Mouse (Mus musculus): ENCODE measurements at regions not wholly inside any gene's neighbourhood (a gene's known extent, or its start where the extent isn't known, plus 50 kb on each side); places are given as distances from the start of the nearest gene placed in this dataset.
"Not testable (repeated sequence)": the region's sequence is repeated elsewhere in the genome, so short reads cannot be mapped to it uniquely, and the experiment has no call there.

GRCm38 (mm10) chr1:166899238-166899637, 102.0 kb upstream of the Fam78b start:
- no peak for DNase-seq (ENCODE audit: low read depth, low spot score)

DNA sequence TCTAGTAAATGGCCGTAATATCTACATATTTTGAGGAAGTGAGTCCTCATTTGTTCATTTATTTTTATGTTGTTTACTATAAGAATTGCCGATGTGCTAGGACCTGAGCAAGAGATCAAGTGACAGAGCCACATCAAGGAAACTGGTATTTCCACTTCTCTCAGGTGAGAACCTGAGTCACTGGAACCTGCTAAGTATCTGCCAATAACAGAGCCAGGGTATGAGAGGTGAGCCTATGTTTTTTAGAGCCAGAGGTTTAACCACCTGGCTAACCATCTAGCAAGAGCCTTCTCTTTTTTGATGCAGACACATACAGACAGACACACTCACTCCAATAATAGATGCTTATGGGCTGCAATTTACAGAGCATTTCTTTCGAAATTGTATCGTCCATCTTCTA, 101.2 kb upstream of the Fam78b start:
- DNase-seq (ENCODE audit: low read depth, low spot score): no peak

- DNase-seq (ENCODE audit: low read depth, low spot score): no peak
Measured at GRCm38 (mm10) chr1:166900441-166901161, 100.6 kb upstream of the Fam78b start.

DNA sequence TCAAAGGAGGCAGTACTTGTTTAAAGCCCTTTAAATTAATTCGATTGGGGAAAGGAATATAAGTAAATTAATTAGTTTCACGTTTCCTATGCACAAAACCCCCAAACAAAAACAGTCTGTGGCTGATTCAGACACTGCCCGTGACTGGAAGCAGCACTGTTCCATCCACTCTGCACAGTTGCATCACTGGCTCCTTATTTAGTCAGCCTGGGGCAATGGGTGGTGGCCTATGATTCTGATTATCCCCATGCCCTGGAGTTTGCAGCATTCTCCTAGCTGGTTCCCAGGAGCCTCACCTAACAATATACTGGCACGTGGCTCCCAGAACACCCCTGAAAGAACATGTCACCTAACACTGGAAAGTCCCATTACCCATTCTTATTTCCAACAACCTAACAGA, 99.6 kb upstream of the Fam78b start:
- DNase-seq (ENCODE audit: low read depth, low spot score): no peak

DNA sequence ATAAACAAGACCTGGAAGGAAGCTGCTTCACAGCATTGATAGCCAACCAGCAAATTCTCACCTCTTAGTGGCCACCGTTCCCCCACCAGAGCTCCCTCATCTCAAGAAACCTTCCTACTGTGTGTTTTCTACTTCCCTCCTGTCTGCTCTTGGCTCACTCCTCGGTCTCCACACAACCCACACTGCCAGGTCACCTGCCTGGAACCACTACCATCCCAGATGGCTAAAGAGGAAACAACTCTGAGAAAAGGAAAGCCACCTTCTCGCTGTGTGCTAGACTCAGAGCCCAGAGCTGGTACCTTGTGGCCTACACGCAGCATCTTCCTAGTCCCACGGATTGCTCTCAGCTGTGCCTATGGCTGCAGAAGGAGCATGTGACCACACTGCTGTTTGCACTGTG, 97.8 kb upstream of the Fam78b start:
- no peak for DNase-seq (ENCODE audit: low read depth, low spot score)

DNA sequence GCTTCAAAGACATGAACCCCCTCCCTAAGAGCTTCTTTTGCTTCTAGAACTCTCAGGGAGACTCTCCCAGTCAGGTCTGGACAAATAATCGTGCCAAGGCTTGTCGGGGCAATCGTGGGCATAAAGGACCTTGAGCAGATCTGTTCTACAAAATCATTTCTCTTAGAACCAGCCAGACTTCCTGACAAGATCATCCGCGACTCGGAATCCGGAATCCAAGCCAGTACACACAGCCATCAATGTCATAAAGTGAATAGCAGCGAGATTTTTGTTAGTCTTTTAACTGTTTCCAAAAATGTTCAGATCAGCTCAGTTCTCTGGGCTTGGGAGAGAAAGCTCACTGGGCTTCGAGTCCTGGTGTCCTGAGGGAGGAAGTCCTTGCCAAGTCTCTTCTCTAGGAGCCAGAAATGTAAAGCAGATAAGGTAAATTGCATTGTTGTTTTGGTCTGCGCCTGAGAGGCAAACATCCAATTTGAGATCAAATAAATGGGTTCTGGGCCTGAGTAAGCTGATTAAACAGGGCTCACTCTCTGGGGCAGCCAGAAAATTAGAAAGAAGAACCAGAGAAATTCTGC, 92.9 kb upstream of the Fam78b start:
- DNase-seq (ENCODE audit: low read depth, low spot score): no peak

GRCm38 (mm10) chr1:166912195-166912594, 89.0 kb upstream of the Fam78b start:
- DNase-seq (ENCODE audit: low read depth, low spot score): peak; percentile 52

DNA sequence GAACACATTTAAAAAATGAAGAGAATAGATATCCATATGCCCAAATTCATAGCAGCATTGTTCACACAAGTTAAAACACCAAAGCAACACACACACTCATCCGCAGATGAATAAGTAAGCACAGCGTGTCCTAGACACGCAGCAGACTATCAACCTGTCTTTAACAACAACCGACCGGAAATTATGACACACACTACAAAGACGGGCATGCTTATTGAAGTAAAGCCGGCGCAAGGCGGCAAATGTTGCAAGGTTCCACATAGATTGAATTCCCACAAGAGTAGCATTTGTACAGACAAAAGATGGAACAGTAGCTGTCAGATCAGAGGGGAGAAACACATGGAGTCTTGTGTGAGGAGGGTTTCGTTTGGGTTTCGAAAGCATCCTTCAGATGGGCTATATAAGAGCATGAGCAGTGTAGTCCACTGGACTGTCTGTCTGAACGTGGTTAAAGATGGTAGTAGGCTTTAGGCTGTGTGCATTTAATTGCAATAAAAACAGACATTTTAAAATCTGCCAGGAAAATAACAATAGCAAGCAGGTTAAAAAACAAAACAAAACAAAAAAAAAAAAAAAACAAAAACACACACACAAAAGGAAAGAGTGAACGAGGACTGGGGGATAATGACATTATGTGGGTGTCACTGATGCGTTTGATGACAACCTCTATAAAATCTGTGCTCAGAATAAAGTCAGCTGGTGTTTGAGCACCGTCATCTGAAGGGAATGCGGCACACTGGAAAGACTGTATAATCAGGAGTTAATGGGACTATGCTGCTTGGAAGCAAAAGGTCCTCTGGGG, 78.1 kb upstream of the Fam78b start:
- no peak for DNase-seq (ENCODE audit: low read depth, low spot score)

GRCm38 (mm10) chr1:166923713-166923975, 77.6 kb upstream of the Fam78b start:
- no peak for DNase-seq (ENCODE audit: low read depth, low spot score)

DNA sequence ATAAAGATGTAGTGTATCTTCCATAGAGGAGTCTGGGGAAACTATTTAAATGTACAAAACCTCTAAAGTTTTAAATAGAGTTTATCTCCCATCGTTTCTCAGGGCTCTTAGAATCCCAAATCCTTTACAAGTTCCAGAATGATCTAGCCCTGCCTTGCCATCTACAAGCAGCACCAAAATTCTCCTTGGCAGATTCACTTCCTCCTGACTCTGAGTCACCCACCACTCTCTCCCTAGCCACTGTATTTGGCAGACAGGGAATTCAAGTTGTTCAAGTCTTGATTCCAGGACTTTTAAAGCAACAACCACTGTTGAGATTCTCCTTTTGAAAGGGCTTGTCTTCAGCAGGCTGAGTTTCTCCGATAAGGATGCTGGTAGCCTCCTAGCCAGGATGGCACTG, 77.1 kb upstream of the Fam78b start:
- DNase-seq (ENCODE audit: low read depth, low spot score): no peak

DNA sequence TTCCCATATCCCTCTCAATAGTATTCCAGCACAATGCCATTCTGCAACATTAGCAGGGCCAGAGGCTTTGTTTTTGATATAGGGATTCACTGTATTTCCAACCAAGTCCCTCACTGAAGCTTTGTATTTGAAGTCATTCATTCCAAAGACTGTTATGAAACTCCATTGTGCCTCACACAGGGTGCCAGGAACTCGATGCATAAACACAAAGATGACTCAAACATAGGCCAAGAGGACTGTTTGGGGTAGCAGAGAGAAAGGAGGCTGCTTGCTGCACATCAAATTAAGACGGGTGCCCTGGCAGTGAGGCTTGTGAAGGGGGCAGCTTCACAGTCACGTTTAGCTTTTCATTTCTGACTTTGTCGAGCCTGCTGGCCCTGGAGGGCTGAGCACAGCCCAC, 75.1 kb upstream of the Fam78b start:
- DNase-seq (ENCODE audit: low read depth, low spot score): no peak

- DNase-seq (ENCODE audit: low read depth, low spot score): not testable (repeated sequence)
Measured at GRCm38 (mm10) chr1:166939744-166940143, 61.5 kb upstream of the Fam78b start.

DNA sequence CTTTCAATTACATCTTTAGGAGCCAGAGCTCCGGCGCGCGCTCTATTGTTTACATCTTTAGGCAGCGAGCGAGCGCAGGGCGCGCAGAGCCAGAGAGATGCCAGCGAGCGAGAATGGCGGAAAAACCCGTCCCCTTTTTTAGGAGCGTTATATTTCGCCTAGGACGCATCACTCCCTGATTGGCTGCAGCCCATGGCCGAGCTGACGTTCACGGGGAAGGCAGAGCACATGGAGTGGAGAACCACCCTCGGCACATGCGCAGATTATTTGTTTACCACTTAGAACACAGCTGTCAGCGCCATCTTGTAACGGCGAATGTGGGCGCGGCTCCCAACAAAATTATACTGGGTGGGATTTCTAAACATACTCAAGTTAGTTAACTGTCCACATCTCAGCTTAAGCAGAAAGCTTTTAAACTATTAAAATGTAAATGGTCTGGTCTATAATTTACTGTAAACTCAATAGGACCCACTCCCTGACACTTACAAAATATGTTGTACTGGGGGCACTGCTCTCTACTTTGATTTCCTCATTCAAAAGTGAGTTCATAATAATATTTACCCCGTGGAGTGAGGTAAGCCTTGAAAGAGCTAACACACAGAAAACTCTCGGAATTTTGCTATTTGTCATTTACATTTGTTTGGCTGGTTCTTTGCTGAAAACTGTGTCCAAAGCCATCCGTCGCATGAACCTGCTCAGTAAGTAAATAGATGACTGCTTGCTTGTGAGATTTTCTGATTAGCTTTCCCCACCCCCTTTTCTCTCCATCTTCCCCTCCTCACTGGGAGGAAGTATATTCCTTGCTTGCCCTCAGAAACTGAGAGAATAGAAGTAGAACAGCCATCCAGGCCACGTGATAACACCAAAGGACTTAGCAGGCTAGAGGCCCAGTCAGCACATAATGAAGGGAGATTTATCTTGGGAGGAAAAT, 60.8 kb upstream of the Fam78b start:
- peak; percentile 64 for DNase-seq (ENCODE audit: low read depth, low spot score)

GRCm38 (mm10) chr1:166942201-166942600, 59.0 kb upstream of the Fam78b start:
- no peak for DNase-seq (ENCODE audit: low read depth, low spot score)

DNA sequence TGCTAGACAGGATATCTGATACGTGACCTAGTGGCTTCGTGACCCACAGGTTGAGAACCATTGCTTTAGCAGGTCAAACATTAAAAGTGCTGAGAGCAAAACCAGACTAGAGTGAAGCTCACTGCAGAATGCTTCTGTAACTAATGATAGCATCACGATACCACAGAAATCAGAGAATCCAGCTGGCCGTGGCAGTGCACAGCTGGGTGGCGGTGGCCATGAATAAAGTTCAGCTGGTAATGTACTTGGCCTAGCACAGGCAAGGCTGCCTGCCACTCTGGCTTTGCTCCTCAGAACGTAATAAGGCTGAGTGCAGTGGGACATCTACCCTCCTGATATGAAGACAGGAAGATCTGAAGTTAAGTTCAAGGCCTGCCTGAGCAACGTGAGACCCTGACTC, 56.7 kb upstream of the Fam78b start:
- DNase-seq (ENCODE audit: low read depth, low spot score): no peak

DNA sequence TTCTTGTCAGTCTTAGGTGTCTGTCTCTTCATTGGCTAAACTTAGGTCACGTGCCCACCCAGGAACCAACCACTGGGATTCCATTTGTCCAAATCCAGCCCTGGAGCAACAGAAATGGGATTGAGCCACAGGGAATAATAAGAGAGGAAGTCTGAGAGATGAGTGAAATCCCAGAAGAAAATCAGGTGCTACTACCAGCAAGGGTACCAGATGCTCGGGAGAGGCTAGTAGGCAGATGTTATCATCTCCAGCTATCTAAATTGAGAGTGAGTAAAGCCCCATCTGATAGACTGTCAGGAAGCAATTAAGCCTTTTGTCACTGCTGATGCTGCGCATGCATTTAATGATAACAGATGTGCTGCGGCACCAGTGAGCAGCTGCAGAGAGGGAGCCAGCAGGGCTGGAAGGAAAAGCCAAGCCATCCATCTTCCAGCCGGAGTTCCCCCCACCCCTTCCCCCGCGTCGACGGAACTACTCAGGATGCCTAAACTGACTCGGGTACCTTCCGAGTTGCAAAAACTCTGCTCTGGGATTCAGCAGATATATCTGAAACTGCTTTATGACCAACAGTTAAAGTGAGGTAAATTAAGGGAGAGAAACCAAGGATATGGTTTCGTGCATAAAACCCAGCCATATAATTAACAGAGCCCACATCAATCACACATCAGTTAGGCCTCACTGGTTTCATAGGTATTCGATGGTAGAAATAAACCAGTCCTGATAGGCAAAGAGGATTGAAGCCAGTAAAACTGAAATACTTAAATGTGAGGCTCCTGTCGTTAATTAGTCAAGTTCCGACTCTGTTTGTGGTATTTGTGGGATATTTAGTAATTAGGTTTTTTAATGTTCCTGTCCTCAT, 53.1 kb upstream of the Fam78b start:
- DNase-seq (ENCODE audit: low read depth, low spot score): peak; percentile 25

Measured in R1 (cell line).